Mouse (Mus musculus) Patski (cell line): ENCODE measurements around the gene Zeb2. TPM values are rescaled to one million over a fixed set of nuclear protein-coding genes. Genes with fewer than 3 reads are reported as not detected.

Experiments used
- ATAC-seq: fragments of 100-300 bp; one replicate; pipeline ENCODE4 v1.8.0; 2021
- CTCF ChIA-PET: fragments of 350-600 bp; sonication (Branson Sonifier 250); formaldehyde crosslinking; loops from one replicate; lab custom pipeline; 2022; ENCODE audit warnings: inconsistent platforms; lab: Charles Lee
- POLR2A ChIA-PET: fragments of 350-600 bp; sonication (Branson Sonifier 250); formaldehyde crosslinking; loops from one replicate; lab custom pipeline; 2022; ENCODE audit warnings: antibody characterized with exemption, inconsistent platforms; lab: Charles Lee
- DNase-seq: peaks from one replicate; pipeline ENCODE4 v3.0.0-alpha.2; 2011; ENCODE audit warnings: low read depth, low spot score
- H3K27me3 ChIP-seq: fragments of 371-371 bp; one replicate; pipeline ENCODE4 v1.5.1; 2021
- CTCF ChIP-seq: fragments of 100-300 bp; IDR thresholded peaks from one replicate; pipeline ENCODE4 v1.5.1; 2021
- in situ Hi-C: fragments of 300-500 bp; cut with MboI; formaldehyde crosslinking; loops from 3 replicates; pipeline ENCODE4 v1.11.1; 2018; ENCODE audit warnings: low pct_unique_long_range_greater_than_20kb, mixed read lengths
- polyA plus RNA-seq: library from polyadenylated mRNA; unstranded; gene quantifications from one replicate; pipeline ENCODE4 v1.2.3, GENCODE M21; 2021

Zeb2 gene
- polyA plus RNA-seq, 1 experiment from 2014 or later: 19.8 TPM

GRCm38 (mm10) chr2:44976484-44976883, 140.7 kb downstream of the Zeb2 start:
- POLR2A ChIA-PET: interaction anchor here (0.5 to 0.7 kb wide), 2 partner anchors 149 to 447 kb away, joined by 4 to 5 read pairs; no protein-coding TSS in a partner anchor
- no peak for TF ChIP-seq CTCF
- DNase-seq (no peak), ATAC-seq (no peak)
- in situ Hi-C loops: no loop called here
- CTCF ChIA-PET: interaction anchor here (2.3 to 2.4 kb wide), 2 partner anchors 9 to 11 kb away, joined by 5 to 6 read pairs; no protein-coding TSS in a partner anchor
- no peaks in the 10 kb centered on the region for H3K27me3 ChIP-seq

GRCm38 (mm10) chr2:44973828-44974227, 143.4 kb downstream of the Zeb2 start:
- ATAC-seq (no peak), DNase-seq (no peak)
- ChIA-PET POLR2A (no interaction called here), CTCF (interaction anchor here (1.2 kb wide), 1 partner anchor 18 kb away, joined by 4 read pairs; no protein-coding TSS in a partner anchor)
- in situ Hi-C loops: loop anchor here (25.0 kb wide), 1 partner anchor 1463 kb away; no protein-coding TSS in a partner anchor
- TF ChIP-seq CTCF: no peak
- H3K27me3 ChIP-seq: no peaks in the 10 kb centered on the region

- in situ Hi-C loops: loop anchor here (25.0 kb wide), 1 partner anchor 1467 kb away; no protein-coding TSS in a partner anchor
- ChIA-PET POLR2A (no interaction called here), CTCF (no interaction called here)
- DNase-seq (no peak), ATAC-seq (no peak)
- H3K27me3 ChIP-seq: no peaks in the 10 kb centered on the region
- no peak for TF ChIP-seq CTCF
These were observed 147.0 kb downstream of the Zeb2 start for GRCm38 (mm10) chr2:44970087-44970646.

GRCm38 (mm10) chr2:44969640-44970039, 147.6 kb downstream of the Zeb2 start:
- ATAC-seq (no peak), DNase-seq (no peak)
- in situ Hi-C loops: loop anchor here (5.0 to 25.0 kb wide), 2 partner anchors 138 to 1468 kb away; no protein-coding TSS in a partner anchor
- TF ChIP-seq CTCF: no peak
- POLR2A ChIA-PET: no interaction called here
- H3K27me3 ChIP-seq: no peaks in the 10 kb centered on the region
- CTCF ChIA-PET: no interaction called here

- CTCF ChIA-PET: no interaction called here
- in situ Hi-C loops: loop anchor here (5.0 to 25.0 kb wide), 2 partner anchors 138 to 1468 kb away; no protein-coding TSS in a partner anchor
- H3K27me3 ChIP-seq: no peaks in the 10 kb centered on the region
- POLR2A ChIA-PET: no interaction called here
- DNase-seq (no peak), ATAC-seq (peak; percentile 80)
- no peak for TF ChIP-seq CTCF
These were observed 148.0 kb downstream of the Zeb2 start for GRCm38 (mm10) chr2:44969226-44969625.

GRCm38 (mm10) chr2:44965834-44966555, 151.2 kb downstream of the Zeb2 start:
- no peak for DNase-seq
- H3K27me3 ChIP-seq: no peaks in the 10 kb centered on the region
- TF ChIP-seq CTCF: no peak
- in situ Hi-C loops: loop anchor here (5.0 to 25.0 kb wide), 2 partner anchors 141 to 1471 kb away; no protein-coding TSS in a partner anchor
- CTCF ChIA-PET: interaction anchor here (1.7 kb wide), 1 partner anchor 11 kb away, joined by 6 read pairs; no protein-coding TSS in a partner anchor
- ATAC-seq: no peak
- POLR2A ChIA-PET: no interaction called here

- no peak for DNase-seq
These were observed 154.6 kb downstream of the Zeb2 start for GRCm38 (mm10) chr2:44962620-44963019.

GRCm38 (mm10) chr2:44961192-44961591, 156.0 kb downstream of the Zeb2 start:
- ChIA-PET POLR2A (no interaction called here), CTCF (interaction anchor here (1.0 to 1.5 kb wide), 2 partner anchors 11 to 157 kb away, joined by 3 to 4 read pairs; no protein-coding TSS in a partner anchor)
- peak; percentile 96 for ATAC-seq
- no peak for DNase-seq
- in situ Hi-C loops: loop anchor here (25.0 kb wide), 1 partner anchor 1476 kb away; no protein-coding TSS in a partner anchor
- H3K27me3 ChIP-seq: no peaks in the 10 kb centered on the region
- TF ChIP-seq CTCF: no peak

More at GRCm38 (mm10) chr2:44962620-44963019, 154.6 kb downstream of the Zeb2 start:
- POLR2A ChIA-PET: no interaction called here
- TF ChIP-seq CTCF: no peak
- no peak for ATAC-seq
- in situ Hi-C loops: loop anchor here (25.0 kb wide), 1 partner anchor 1475 kb away; no protein-coding TSS in a partner anchor
- no peaks in the 10 kb centered on the region for H3K27me3 ChIP-seq
- CTCF ChIA-PET: interaction anchor here (1.2 to 1.4 kb wide), 3 partner anchors 9 to 33 kb away, joined by 3 read pairs; no protein-coding TSS in a partner anchor

GRCm38 (mm10) chr2:44960561-44960960, 156.6 kb downstream of the Zeb2 start:
- in situ Hi-C loops: loop anchor here (25.0 kb wide), 1 partner anchor 1477 kb away; no protein-coding TSS in a partner anchor
- DNase-seq (no peak), ATAC-seq (no peak)
- no peaks in the 10 kb centered on the region for H3K27me3 ChIP-seq
- ChIA-PET CTCF (interaction anchor here (1.0 to 1.5 kb wide), 2 partner anchors 11 to 158 kb away, joined by 3 to 4 read pairs; no protein-coding TSS in a partner anchor), POLR2A (no interaction called here)
- no peak for TF ChIP-seq CTCF

GRCm38 (mm10) chr2:44957329-44957797, 159.8 kb downstream of the Zeb2 start:
- ChIA-PET POLR2A (no interaction called here), CTCF (interaction anchor here (1.1 to 1.5 kb wide), 2 partner anchors 8 to 38 kb away, joined by 3 read pairs; no protein-coding TSS in a partner anchor)
- ATAC-seq (no peak), DNase-seq (no peak)
- no peaks in the 10 kb centered on the region for H3K27me3 ChIP-seq
- no peak for TF ChIP-seq CTCF
- in situ Hi-C loops: loop anchor here (25.0 kb wide), 1 partner anchor 1480 kb away; no protein-coding TSS in a partner anchor
